Mouse (Mus musculus): ENCODE measurements around the gene Sell. TPM values are rescaled to one million over a fixed set of nuclear protein-coding genes. Genes with fewer than 3 reads are reported as not detected.

Sell gene
- polyA plus RNA-seq, 1 experiment from 2014 or later = 2.5 TPM

DNA sequence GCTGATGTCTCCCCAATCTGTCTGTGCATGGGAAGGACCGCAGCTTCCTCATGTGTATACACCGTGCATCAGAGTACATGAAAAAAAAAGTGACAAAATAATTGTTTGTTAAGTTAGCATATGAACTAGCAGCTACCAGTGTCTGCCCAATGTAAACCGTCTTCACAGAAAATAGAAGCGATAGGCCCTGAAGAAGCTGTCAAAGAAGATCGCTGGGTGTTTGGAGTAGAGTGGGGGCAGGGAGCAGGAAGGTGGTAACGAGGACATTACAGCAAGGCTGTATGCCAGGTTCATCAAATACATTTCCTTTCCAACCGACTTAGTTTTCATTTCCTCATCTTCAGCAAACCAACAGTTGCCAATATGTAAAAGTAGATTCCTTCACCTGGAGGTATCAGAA lies 9.3 kb downstream of the Sell start:
- H3K4me3 ChIP-seq (ENCODE audit: low read length) = no peak overlapping the region
- no peaks in the 10 kb centered on the region for H3K27me3 ChIP-seq (ENCODE audit: control insufficient read depth, insufficient read depth, low read depth, low read length)
- no peak overlapping the region for H3K4me2 ChIP-seq (ENCODE audit: low read depth, low read length)
- H3K4me1 ChIP-seq (replicated peaks; ENCODE audit: control insufficient read depth, insufficient read depth, low read length) = no peaks in the 10 kb centered on the region
- H3K9ac ChIP-seq (ENCODE audit: low read length) = no peak overlapping the region
- WGBS = 75% methylated on average over 7 of the region's 7 CpGs
- H3K27ac ChIP-seq (ENCODE audit: low read length) = no peak overlapping the region
- H3K36me3 ChIP-seq (ENCODE audit: control insufficient read depth, insufficient read depth, low read length) = no peaks in the 10 kb centered on the region
- H3K9me3 ChIP-seq (ENCODE audit: control insufficient read depth, low read length) = no peaks in the 10 kb centered on the region
- ATAC-seq (ENCODE audit: low read depth) = no peak

DNA sequence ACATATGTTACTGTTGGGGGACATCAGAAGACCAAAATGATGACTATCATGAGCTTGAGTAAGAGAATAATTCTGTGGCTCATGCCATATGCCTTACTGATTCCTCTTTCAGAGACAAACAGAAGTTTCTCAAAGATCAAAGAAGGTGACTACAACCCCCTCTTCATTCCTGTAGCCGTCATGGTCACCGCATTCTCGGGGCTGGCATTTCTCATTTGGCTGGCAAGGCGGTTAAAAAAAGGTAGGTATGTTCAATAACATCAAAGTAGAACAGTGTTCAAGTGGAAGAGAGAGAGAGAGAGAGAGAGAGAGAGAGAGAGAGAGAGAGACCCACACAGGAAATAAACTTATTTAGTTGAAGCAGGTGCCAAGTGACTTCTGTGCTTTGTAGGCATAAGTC lies 10.2 kb downstream of the Sell start:
- H3K4me2 ChIP-seq (ENCODE audit: low read depth, low read length) = no peak overlapping the region
- H3K9me3 ChIP-seq (ENCODE audit: control insufficient read depth, low read length) = no peaks in the 10 kb centered on the region
- no peaks in the 10 kb centered on the region for H3K36me3 ChIP-seq (ENCODE audit: control insufficient read depth, insufficient read depth, low read length)
- no peak for ATAC-seq (ENCODE audit: low read depth)
- H3K27ac ChIP-seq (ENCODE audit: low read length) = no peak overlapping the region
- no peak overlapping the region for H3K9ac ChIP-seq (ENCODE audit: low read length)
- H3K4me1 ChIP-seq (replicated peaks; ENCODE audit: control insufficient read depth, insufficient read depth, low read length) = no peaks in the 10 kb centered on the region
- 83% methylated on average over 4 of the region's 4 CpGs for WGBS
- no peak overlapping the region for H3K4me3 ChIP-seq (ENCODE audit: low read length)
- no peaks in the 10 kb centered on the region for H3K27me3 ChIP-seq (ENCODE audit: control insufficient read depth, insufficient read depth, low read depth, low read length)

DNA sequence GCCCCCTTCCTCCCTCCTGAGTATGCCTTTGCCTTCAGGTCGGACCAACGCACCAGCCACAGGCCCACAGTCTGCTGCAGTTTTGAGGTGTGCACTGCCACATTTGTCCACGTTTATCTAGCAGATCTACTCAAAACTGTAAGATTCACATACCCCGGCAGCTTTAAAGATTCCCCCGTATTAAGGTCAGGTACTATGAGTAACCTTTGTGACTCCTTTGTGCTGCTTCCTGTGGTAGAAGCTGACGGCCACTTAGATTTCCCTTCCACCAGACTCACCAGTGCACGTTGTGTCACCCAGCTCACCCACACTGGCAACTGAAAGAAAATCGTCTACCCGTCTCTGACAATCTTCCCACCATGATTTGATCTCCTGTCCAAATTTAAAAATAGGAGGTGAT lies 11.3 kb downstream of the Sell start:
- H3K27me3 ChIP-seq (ENCODE audit: control insufficient read depth, insufficient read depth, low read depth, low read length) = no peaks in the 10 kb centered on the region
- no peak overlapping the region for H3K27ac ChIP-seq (ENCODE audit: low read length)
- H3K9me3 ChIP-seq (ENCODE audit: control insufficient read depth, low read length) = no peaks in the 10 kb centered on the region
- H3K4me3 ChIP-seq (ENCODE audit: low read length) = no peak overlapping the region
- no peak overlapping the region for H3K4me2 ChIP-seq (ENCODE audit: low read depth, low read length)
- ATAC-seq (ENCODE audit: low read depth) = no peak
- H3K4me1 ChIP-seq (replicated peaks; ENCODE audit: control insufficient read depth, insufficient read depth, low read length) = no peaks in the 10 kb centered on the region
- H3K9ac ChIP-seq (ENCODE audit: low read length) = no peak overlapping the region
- 73% methylated on average over 9 of the region's 9 CpGs for WGBS
- H3K36me3 ChIP-seq (ENCODE audit: control insufficient read depth, insufficient read depth, low read length) = no peaks in the 10 kb centered on the region

DNA sequence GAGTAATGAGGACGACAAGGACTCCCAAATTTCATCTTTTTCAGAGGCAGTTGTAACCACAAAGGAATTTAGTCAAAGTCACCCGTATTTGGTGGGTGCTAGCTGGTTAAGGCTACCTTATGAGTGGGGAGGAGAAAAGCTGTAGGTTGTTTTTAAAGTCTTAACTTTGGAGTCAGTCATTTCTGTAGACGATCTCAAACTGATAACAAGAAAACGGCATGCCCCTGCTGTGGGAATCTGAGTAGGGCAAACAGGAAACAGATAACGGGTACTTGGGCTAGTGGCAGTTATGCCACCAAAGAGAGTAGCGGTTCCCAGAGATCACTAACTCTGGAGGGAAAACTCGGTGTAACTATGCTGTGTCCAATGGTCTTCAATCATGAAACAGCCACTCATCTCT lies 12.0 kb downstream of the Sell start:
- H3K4me3 ChIP-seq (ENCODE audit: low read length) = no peak overlapping the region
- H3K36me3 ChIP-seq (ENCODE audit: control insufficient read depth, insufficient read depth, low read length) = no peaks in the 10 kb centered on the region
- no peak for ATAC-seq (ENCODE audit: low read depth)
- H3K4me1 ChIP-seq (replicated peaks; ENCODE audit: control insufficient read depth, insufficient read depth, low read length) = no peaks in the 10 kb centered on the region
- no peak overlapping the region for H3K4me2 ChIP-seq (ENCODE audit: low read depth, low read length)
- H3K27ac ChIP-seq (ENCODE audit: low read length) = no peak overlapping the region
- WGBS = 70% methylated on average over 7 of the region's 7 CpGs
- no peaks in the 10 kb centered on the region for H3K9me3 ChIP-seq (ENCODE audit: control insufficient read depth, low read length)
- no peak overlapping the region for H3K9ac ChIP-seq (ENCODE audit: low read length)
- no peaks in the 10 kb centered on the region for H3K27me3 ChIP-seq (ENCODE audit: control insufficient read depth, insufficient read depth, low read depth, low read length)

DNA sequence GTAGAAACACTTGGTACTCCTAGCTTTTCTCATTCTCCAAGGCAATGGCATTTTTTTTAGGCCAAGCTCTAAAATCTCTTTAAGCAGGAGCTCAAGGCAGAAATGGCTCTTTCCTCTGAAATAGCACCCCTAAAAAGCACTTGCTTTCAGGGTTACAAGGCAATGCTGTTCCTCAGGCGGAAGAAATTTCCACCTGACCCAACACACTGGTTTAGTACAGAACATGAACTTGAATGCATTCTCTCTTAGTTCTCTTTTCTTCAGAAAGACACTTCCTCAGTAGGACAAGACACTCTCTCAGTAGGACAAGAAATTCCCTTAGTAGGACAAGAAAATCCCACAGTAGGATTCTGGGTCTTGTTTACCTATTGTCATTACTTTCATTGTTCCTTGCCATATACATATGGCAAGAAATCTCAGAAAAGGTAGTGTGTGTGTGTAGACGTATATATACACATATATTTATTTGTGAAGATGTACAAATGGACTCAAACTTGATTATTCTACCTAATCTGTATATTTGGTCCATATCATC lies 12.9 kb downstream of the Sell start:
- H3K36me3 ChIP-seq (ENCODE audit: control insufficient read depth, insufficient read depth, low read length) = no peaks in the 10 kb centered on the region
- no peak overlapping the region for H3K9ac ChIP-seq (ENCODE audit: low read length)
- no peaks in the 10 kb centered on the region for H3K4me1 ChIP-seq (replicated peaks; ENCODE audit: control insufficient read depth, insufficient read depth, low read length)
- no peak overlapping the region for H3K4me2 ChIP-seq (ENCODE audit: low read depth, low read length)
- H3K4me3 ChIP-seq (ENCODE audit: low read length) = no peak overlapping the region
- WGBS = 74% methylated on average over 2 of the region's 2 CpGs
- no peaks in the 10 kb centered on the region for H3K27me3 ChIP-seq (ENCODE audit: control insufficient read depth, insufficient read depth, low read depth, low read length)
- H3K9me3 ChIP-seq (ENCODE audit: control insufficient read depth, low read length) = no peaks in the 10 kb centered on the region
- no peak for ATAC-seq (ENCODE audit: low read depth)
- H3K27ac ChIP-seq (ENCODE audit: low read length) = no peak overlapping the region

DNA sequence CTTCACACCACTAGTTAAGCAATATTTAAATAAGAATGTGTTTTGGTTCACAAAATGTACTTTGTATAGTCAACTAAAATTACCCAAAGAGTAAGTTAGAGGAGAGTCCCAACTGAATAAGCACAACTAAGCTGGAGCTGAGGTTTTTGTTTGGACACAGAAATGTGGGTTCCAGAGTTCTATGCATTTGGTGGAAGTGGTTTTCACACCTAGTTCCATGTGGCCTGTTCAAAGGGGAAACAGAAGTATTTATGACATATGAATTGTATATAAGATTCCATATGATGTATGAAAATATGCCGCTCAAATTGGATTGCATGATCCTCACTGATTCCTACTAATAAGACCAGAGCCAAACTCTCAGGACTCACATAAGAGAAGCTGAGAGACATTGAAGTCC lies 13.6 kb downstream of the Sell start:
- H3K4me3 ChIP-seq (ENCODE audit: low read length) = no peak overlapping the region
- H3K9me3 ChIP-seq (ENCODE audit: control insufficient read depth, low read length) = no peaks in the 10 kb centered on the region
- H3K4me1 ChIP-seq (replicated peaks; ENCODE audit: control insufficient read depth, insufficient read depth, low read length) = no peaks in the 10 kb centered on the region
- ATAC-seq (ENCODE audit: low read depth) = no peak
- no peak overlapping the region for H3K27ac ChIP-seq (ENCODE audit: low read length)
- WGBS = 89% methylated on average over 1 of the region's 1 CpGs
- no peaks in the 10 kb centered on the region for H3K36me3 ChIP-seq (ENCODE audit: control insufficient read depth, insufficient read depth, low read length)
- H3K9ac ChIP-seq (ENCODE audit: low read length) = no peak overlapping the region
- H3K27me3 ChIP-seq (ENCODE audit: control insufficient read depth, insufficient read depth, low read depth, low read length) = no peaks in the 10 kb centered on the region
- H3K4me2 ChIP-seq (ENCODE audit: low read depth, low read length) = no peak overlapping the region

DNA sequence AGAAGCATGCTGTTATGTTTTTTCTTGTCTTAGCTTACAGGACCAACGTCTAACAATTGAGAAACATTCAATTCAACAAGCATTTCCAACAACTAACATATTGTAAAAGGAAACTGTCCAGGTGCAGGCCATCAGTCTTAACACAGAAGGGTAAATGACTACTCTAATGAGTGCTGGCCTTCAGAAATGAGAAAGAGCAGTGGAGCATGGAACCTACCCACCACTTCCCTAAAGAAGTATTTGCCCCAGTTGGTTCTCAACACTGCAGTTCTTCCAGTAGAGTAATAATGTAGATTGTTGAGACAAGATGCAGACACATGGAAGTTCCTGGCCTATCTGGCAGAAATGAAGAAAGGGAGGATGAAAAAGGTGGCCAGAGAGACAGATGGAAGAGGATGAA lies 14.7 kb downstream of the Sell start:
- Histone ChIP-seq H3K4me1 (replicated peaks; ENCODE audit: control insufficient read depth, insufficient read depth, low read length) (no peaks in the 10 kb centered on the region), H3K27me3 (ENCODE audit: control insufficient read depth, insufficient read depth, low read depth, low read length) (no peaks in the 10 kb centered on the region), H3K4me3 (ENCODE audit: low read length) (no peak overlapping the region), H3K4me2 (ENCODE audit: low read depth, low read length) (no peak overlapping the region), H3K9ac (ENCODE audit: low read length) (no peak overlapping the region), H3K9me3 (ENCODE audit: control insufficient read depth, low read length) (no peaks in the 10 kb centered on the region), H3K27ac (ENCODE audit: low read length) (no peak overlapping the region), H3K36me3 (ENCODE audit: control insufficient read depth, insufficient read depth, low read length) (no peaks in the 10 kb centered on the region)
- 53% methylated on average over 1 of the region's 1 CpGs for WGBS
- no peak for ATAC-seq (ENCODE audit: low read depth)

DNA sequence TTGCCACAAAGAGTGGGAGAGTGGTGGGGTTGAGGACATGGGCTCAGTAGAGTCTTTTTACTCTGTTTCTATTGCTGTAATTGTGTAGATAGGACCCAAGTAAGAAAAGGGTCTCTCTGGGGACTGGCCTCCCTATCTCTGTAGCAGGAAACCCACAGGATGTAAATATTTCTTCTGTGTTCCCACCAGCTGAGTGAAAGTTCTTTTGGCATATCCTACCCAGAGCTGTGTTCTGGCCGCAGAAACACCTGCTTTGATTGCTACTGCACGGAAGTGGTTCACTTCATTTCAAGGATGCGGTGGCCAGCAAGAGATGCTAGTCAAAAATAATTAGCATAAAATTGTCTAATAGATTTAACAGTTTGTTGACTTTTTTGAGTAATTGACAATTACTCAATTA lies 15.2 kb downstream of the Sell start:
- Histone ChIP-seq H3K4me3 (ENCODE audit: low read length) (no peak overlapping the region), H3K27me3 (ENCODE audit: control insufficient read depth, insufficient read depth, low read depth, low read length) (no peaks in the 10 kb centered on the region), H3K4me1 (replicated peaks; ENCODE audit: control insufficient read depth, insufficient read depth, low read length) (no peaks in the 10 kb centered on the region), H3K4me2 (ENCODE audit: low read depth, low read length) (no peak overlapping the region), H3K36me3 (ENCODE audit: control insufficient read depth, insufficient read depth, low read length) (no peaks in the 10 kb centered on the region), H3K27ac (ENCODE audit: low read length) (no peak overlapping the region), H3K9ac (ENCODE audit: low read length) (no peak overlapping the region), H3K9me3 (ENCODE audit: control insufficient read depth, low read length) (no peaks in the 10 kb centered on the region)
- ATAC-seq (ENCODE audit: low read depth) = no peak
- WGBS = 74% methylated on average over 3 of the region's 3 CpGs

DNA sequence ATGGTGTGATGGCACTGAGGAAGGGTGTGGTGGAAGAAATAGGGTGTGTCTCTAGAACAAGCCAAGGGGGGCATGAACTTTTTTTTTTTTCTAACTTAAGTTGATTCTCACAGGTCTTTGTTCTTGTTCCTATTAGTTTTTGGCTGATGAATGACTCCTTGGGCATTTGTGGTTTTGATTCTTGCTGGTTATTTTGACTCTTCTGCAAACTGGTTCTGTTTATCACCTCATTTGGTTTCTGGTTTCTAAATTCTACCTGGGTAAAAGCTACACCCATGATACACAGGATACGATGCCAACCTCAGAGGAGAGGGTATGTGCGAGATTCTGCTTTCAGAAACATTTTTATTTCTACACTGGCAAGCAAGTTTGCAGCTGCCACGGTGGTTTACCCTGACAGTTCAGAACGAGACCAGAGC lies 16.6 kb downstream of the Sell start:
- no peaks in the 10 kb centered on the region for H3K4me1 ChIP-seq (replicated peaks; ENCODE audit: control insufficient read depth, insufficient read depth, low read length)
- H3K36me3 ChIP-seq (ENCODE audit: control insufficient read depth, insufficient read depth, low read length) = no peaks in the 10 kb centered on the region
- no peak overlapping the region for H3K27ac ChIP-seq (ENCODE audit: low read length)
- H3K4me2 ChIP-seq (ENCODE audit: low read depth, low read length) = no peak overlapping the region
- no peak overlapping the region for H3K9ac ChIP-seq (ENCODE audit: low read length)
- no peaks in the 10 kb centered on the region for H3K9me3 ChIP-seq (ENCODE audit: control insufficient read depth, low read length)
- WGBS = 71% methylated on average over 4 of the region's 4 CpGs
- no peaks in the 10 kb centered on the region for H3K27me3 ChIP-seq (ENCODE audit: control insufficient read depth, insufficient read depth, low read depth, low read length)
- no peak for ATAC-seq (ENCODE audit: low read depth)
- no peak overlapping the region for H3K4me3 ChIP-seq (ENCODE audit: low read length)

DNA sequence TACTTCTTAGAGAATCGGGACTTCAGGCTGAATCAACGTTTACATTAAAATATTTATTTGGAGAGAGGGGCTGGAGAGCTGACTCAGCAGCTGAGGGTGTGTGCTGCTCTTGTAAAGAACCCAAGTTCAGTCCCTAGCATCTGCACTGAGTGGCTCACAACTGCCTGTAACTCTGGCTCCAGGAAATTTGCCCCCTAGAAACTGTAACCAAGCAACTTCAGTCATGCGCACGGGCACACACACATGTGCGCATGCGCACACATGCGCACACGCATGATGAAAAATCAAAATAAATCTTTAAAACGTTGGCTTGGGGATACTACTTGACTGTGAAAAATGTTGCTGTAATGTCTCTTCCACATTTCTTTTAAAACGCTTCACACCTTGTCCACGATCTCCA lies 17.3 kb downstream of the Sell start:
- Histone ChIP-seq H3K27ac (ENCODE audit: low read length) (no peak overlapping the region), H3K4me2 (ENCODE audit: low read depth, low read length) (no peak overlapping the region), H3K9me3 (ENCODE audit: control insufficient read depth, low read length) (no peaks in the 10 kb centered on the region), H3K9ac (ENCODE audit: low read length) (no peak overlapping the region), H3K4me1 (replicated peaks; ENCODE audit: control insufficient read depth, insufficient read depth, low read length) (no peaks in the 10 kb centered on the region), H3K36me3 (ENCODE audit: control insufficient read depth, insufficient read depth, low read length) (no peaks in the 10 kb centered on the region), H3K27me3 (ENCODE audit: control insufficient read depth, insufficient read depth, low read depth, low read length) (no peaks in the 10 kb centered on the region), H3K4me3 (ENCODE audit: low read length) (no peak overlapping the region)
- no peak for ATAC-seq (ENCODE audit: low read depth)
- WGBS = 73% methylated on average over 11 of the region's 11 CpGs

All from lung, embryonic 16.5 days (tissue).